Mouse (Mus musculus) olfactory bulb, adult 2 months (tissue): ENCODE measurements at regions not wholly inside any gene's neighbourhood (a gene's known extent, or its start where the extent isn't known, plus 50 kb on each side); places are given as distances from the start of the nearest gene placed in this dataset.

Experiments used
- CTCF ChIP-seq: fragments of 200-500 bp; IDR thresholded peaks from 2 replicates; pipeline ENCODE4 v1.5.1; 2012; ENCODE audit warnings: low read depth, mild to moderate bottlenecking, low read length, moderate library complexity; ENCODE audit not compliant: insufficient read depth
- POLR2A ChIP-seq: fragments of 200-500 bp; IDR thresholded peaks from 2 replicates; pipeline ENCODE4 v1.6.1; 2012; ENCODE audit warnings: mild to moderate bottlenecking, low read depth, low read length, moderate library complexity; ENCODE audit not compliant: insufficient read depth

- TF ChIP-seq POLR2A (no peak), CTCF (no peak)
These were observed 175.9 kb upstream of the Lmcd1 start for GRCm38 (mm10) chr6:112097699-112098098.
